Mouse (Mus musculus): Measurements from ENCODE around the gene Kcnj14. TPM values are rescaled to one million over a fixed set of nuclear protein-coding genes. Genes with fewer than 3 reads are reported as not detected.

Gene Kcnj14
- polyA plus RNA-seq, 1 experiment from 2014 or later: 2.4 TPM

- no peaks in the 10 kb centered on the region for H3K9me3 ChIP-seq
- H3K9ac ChIP-seq: no peak overlapping the region
- ATAC-seq (ENCODE audit: insufficient number of reproducible peaks, insufficient read depth, low FRiP score, low TSS enrichment): no peak
- H3K36me3 ChIP-seq: peaks cover 67% of the 10 kb centered on the region
- H3K27ac ChIP-seq: no peak overlapping the region
- peaks cover 12% of the 10 kb centered on the region for H3K4me1 ChIP-seq
- no peak overlapping the region for H3K4me2 ChIP-seq (replicated peaks)
- 44% methylated on average over 11 of the region's 11 CpGs for WGBS
- no peak overlapping the region for H3K4me3 ChIP-seq
- no peaks in the 10 kb centered on the region for H3K27me3 ChIP-seq
These were observed 16.1 kb downstream of the Kcnj14 start for GRCm38 (mm10) chr7:45808471-45808870.

GRCm38 (mm10) chr7:45805941-45806340 is 18.6 kb downstream of the Kcnj14 start:
- Histone ChIP-seq H3K36me3 (peaks cover 60% of the 10 kb centered on the region), H3K4me2 (replicated peaks) (no peak overlapping the region), H3K4me3 (no peak overlapping the region), H3K4me1 (0 out of 2 replicates have a peak, but pooled peaks cover 3% of the 10 kb centered on the region), H3K9ac (no peak overlapping the region), H3K9me3 (no peaks in the 10 kb centered on the region), H3K27ac (0 out of 2 replicates have a peak overlapping the region, but pooled peaks have one; percentile 12), H3K27me3 (0 out of 2 replicates have a peak, but pooled peaks cover 2% of the 10 kb centered on the region)
- no peak for ATAC-seq (ENCODE audit: insufficient number of reproducible peaks, insufficient read depth, low FRiP score, low TSS enrichment)
- 64% methylated on average over 5 of the region's 5 CpGs for WGBS

GRCm38 (mm10) chr7:45802551-45802950 is 22.0 kb downstream of the Kcnj14 start:
- Histone ChIP-seq H3K4me1 (peaks cover 23% of the 10 kb centered on the region), H3K4me3 (no peak overlapping the region), H3K9me3 (no peaks in the 10 kb centered on the region), H3K27me3 (peaks cover 24% of the 10 kb centered on the region), H3K36me3 (peaks cover 27% of the 10 kb centered on the region), H3K9ac (no peak overlapping the region), H3K27ac (no peak overlapping the region), H3K4me2 (replicated peaks) (no peak overlapping the region)
- no peak for ATAC-seq (ENCODE audit: insufficient number of reproducible peaks, insufficient read depth, low FRiP score, low TSS enrichment)
- WGBS: 91% methylated on average over 6 of the region's 6 CpGs

GRCm38 (mm10) chr7:45801348-45801747 is 23.2 kb downstream of the Kcnj14 start:
- Histone ChIP-seq H3K9ac (no peak overlapping the region), H3K4me1 (peaks cover 28% of the 10 kb centered on the region), H3K9me3 (no peaks in the 10 kb centered on the region), H3K4me3 (no peak overlapping the region), H3K27me3 (peaks cover 36% of the 10 kb centered on the region), H3K4me2 (replicated peaks) (peak overlapping the region; percentile 19), H3K27ac (no peak overlapping the region), H3K36me3 (peaks cover 23% of the 10 kb centered on the region)
- ATAC-seq (ENCODE audit: insufficient number of reproducible peaks, insufficient read depth, low FRiP score, low TSS enrichment): no peak
- 2% methylated on average over 12 of the region's 12 CpGs for WGBS

GRCm38 (mm10) chr7:45800546-45801204 is 23.9 kb downstream of the Kcnj14 start:
- H3K9me3 ChIP-seq: no peaks in the 10 kb centered on the region
- peaks cover 39% of the 10 kb centered on the region for H3K27me3 ChIP-seq
- peaks cover 28% of the 10 kb centered on the region for H3K4me1 ChIP-seq
- WGBS: 21% methylated on average over 21 of the region's 25 CpGs
- H3K9ac ChIP-seq: no peak overlapping the region
- no peak for ATAC-seq (ENCODE audit: insufficient number of reproducible peaks, insufficient read depth, low FRiP score, low TSS enrichment)
- H3K36me3 ChIP-seq: peaks cover 28% of the 10 kb centered on the region
- H3K4me2 ChIP-seq (replicated peaks): peak overlapping the region; percentile 19
- H3K4me3 ChIP-seq: 0 out of 2 replicates have a peak overlapping the region, but pooled peaks have one; percentile 0
- no peak overlapping the region for H3K27ac ChIP-seq

GRCm38 (mm10) chr7:45800001-45800400 is 24.6 kb downstream of the Kcnj14 start:
- H3K9ac ChIP-seq: no peak overlapping the region
- H3K4me1 ChIP-seq: peaks cover 28% of the 10 kb centered on the region
- 35% methylated on average over 7 of the region's 7 CpGs for WGBS
- H3K4me3 ChIP-seq: no peak overlapping the region
- peak overlapping the region; percentile 19; the same call in 1 of the 2 replicates for H3K4me2 ChIP-seq (replicated peaks)
- H3K9me3 ChIP-seq: no peaks in the 10 kb centered on the region
- no peak overlapping the region for H3K27ac ChIP-seq
- H3K27me3 ChIP-seq: peaks cover 43% of the 10 kb centered on the region
- peaks cover 35% of the 10 kb centered on the region for H3K36me3 ChIP-seq
- ATAC-seq (ENCODE audit: insufficient number of reproducible peaks, insufficient read depth, low FRiP score, low TSS enrichment): no peak

- H3K9me3 ChIP-seq: no peaks in the 10 kb centered on the region
- no peak for ATAC-seq (ENCODE audit: insufficient number of reproducible peaks, insufficient read depth, low FRiP score, low TSS enrichment)
- peaks cover 28% of the 10 kb centered on the region for H3K4me1 ChIP-seq
- no peak overlapping the region for H3K4me3 ChIP-seq
- H3K36me3 ChIP-seq: peaks cover 45% of the 10 kb centered on the region
- H3K27me3 ChIP-seq: peaks cover 44% of the 10 kb centered on the region
- peak overlapping the region; percentile 83 for H3K4me2 ChIP-seq (replicated peaks)
- WGBS: 52% methylated on average over 7 of the region's 7 CpGs
- H3K9ac ChIP-seq: 0 out of 2 replicates have a peak overlapping the region, but pooled peaks have one; percentile 64
- no peak overlapping the region for H3K27ac ChIP-seq
These were observed 25.7 kb downstream of the Kcnj14 start for GRCm38 (mm10) chr7:45798931-45799330.

- H3K9me3 ChIP-seq: no peaks in the 10 kb centered on the region
- H3K9ac ChIP-seq: peak overlapping the region; percentile 64
- peaks cover 46% of the 10 kb centered on the region for H3K27me3 ChIP-seq
- H3K36me3 ChIP-seq: peaks cover 48% of the 10 kb centered on the region
- 3% methylated on average over 19 of the region's 19 CpGs for WGBS
- peak overlapping the region; percentile 44 for H3K4me3 ChIP-seq
- peak overlapping the region; percentile 83 for H3K4me2 ChIP-seq (replicated peaks)
- no peak overlapping the region for H3K27ac ChIP-seq
- no peak for ATAC-seq (ENCODE audit: insufficient number of reproducible peaks, insufficient read depth, low FRiP score, low TSS enrichment)
- peaks cover 28% of the 10 kb centered on the region for H3K4me1 ChIP-seq
These were observed 26.1 kb downstream of the Kcnj14 start for GRCm38 (mm10) chr7:45798511-45798836.

GRCm38 (mm10) chr7:45797661-45798510 is 26.7 kb downstream of the Kcnj14 start:
- WGBS: 2% methylated on average over 59 of the region's 60 CpGs
- peak overlapping the region; percentile 64 for H3K9ac ChIP-seq

GRCm38 (mm10) chr7:45796950-45797349 is 27.6 kb downstream of the Kcnj14 start:
- WGBS: 39% methylated on average over 6 of the region's 6 CpGs
- peaks cover 55% of the 10 kb centered on the region for H3K36me3 ChIP-seq
- H3K9ac ChIP-seq: peak overlapping the region; percentile 64; the same call in 1 of the 2 replicates
- H3K9me3 ChIP-seq: no peaks in the 10 kb centered on the region
- no peak overlapping the region for H3K27ac ChIP-seq
- H3K27me3 ChIP-seq: peaks cover 46% of the 10 kb centered on the region
- H3K4me2 ChIP-seq (replicated peaks): no peak overlapping the region
- peaks cover 28% of the 10 kb centered on the region for H3K4me1 ChIP-seq
- H3K4me3 ChIP-seq: no peak overlapping the region
- no peak for ATAC-seq (ENCODE audit: insufficient number of reproducible peaks, insufficient read depth, low FRiP score, low TSS enrichment)

More at GRCm38 (mm10) chr7:45797661-45798510, 26.7 kb downstream of the Kcnj14 start:
- Histone ChIP-seq H3K9me3 (no peaks in the 10 kb centered on the region), H3K4me1 (peaks cover 28% of the 10 kb centered on the region), H3K4me3 (peak overlapping the region; percentile 44), H3K27me3 (peaks cover 46% of the 10 kb centered on the region), H3K27ac (0 out of 2 replicates have a peak overlapping the region, but pooled peaks have one; percentile 3), H3K4me2 (replicated peaks) (peak overlapping the region; percentile 83), H3K36me3 (peaks cover 48% of the 10 kb centered on the region)
- ATAC-seq (ENCODE audit: insufficient number of reproducible peaks, insufficient read depth, low FRiP score, low TSS enrichment): no peak

GRCm38 (mm10) chr7:45794971-45795370 is 29.6 kb downstream of the Kcnj14 start:
- Histone ChIP-seq H3K4me1 (peaks cover 17% of the 10 kb centered on the region), H3K9ac (no peak overlapping the region), H3K4me3 (no peak overlapping the region), H3K36me3 (peaks cover 69% of the 10 kb centered on the region), H3K4me2 (replicated peaks) (no peak overlapping the region), H3K27ac (no peak overlapping the region), H3K9me3 (no peaks in the 10 kb centered on the region), H3K27me3 (peaks cover 42% of the 10 kb centered on the region)
- ATAC-seq (ENCODE audit: insufficient number of reproducible peaks, insufficient read depth, low FRiP score, low TSS enrichment): no peak
- WGBS: 93% methylated on average over 29 of the region's 29 CpGs

All from embryonic facial prominence, embryonic 12.5 days (tissue).